Mouse (Mus musculus): ENCODE data around the gene Dhx29.

- TF ChIP-seq GATA1 (IDR thresholded peaks at IDR 0.05; ENCODE audit: borderline replicate concordance, low read length) (no peak), FLI1 (IDR thresholded peaks at IDR 0.05; ENCODE audit: low read length) (no peak)
Measured at GRCm38 (mm10) chr13:113000576-113001318, 73.5 kb downstream of the Dhx29 start.
